Mouse (Mus musculus) C2C12 (cell line): ENCODE data around the gene Map3k21. TPM values are rescaled to one million over a fixed set of nuclear protein-coding genes. Genes with fewer than 3 reads are reported as not detected.

ENCODE experiments used
- H3K27me3 ChIP-seq: one replicate; pipeline ENCODE4 v1.6.1; 2011; ENCODE audit not compliant: control insufficient read depth, insufficient read depth, insufficient read length
- H3K36me3 ChIP-seq: one replicate; pipeline ENCODE4 v1.6.1; 2011; ENCODE audit not compliant: control insufficient read depth, insufficient read depth
- H3K4me3 ChIP-seq: one replicate; pipeline ENCODE4 v1.5.1; 2011; ENCODE audit warnings: mild to moderate bottlenecking, control low read depth; ENCODE audit not compliant: poor library complexity, insufficient read depth, severe bottlenecking
- H3K79me2 ChIP-seq: one replicate; pipeline ENCODE4 v1.6.1; 2011; ENCODE audit not compliant: control insufficient read depth, insufficient read depth
- H3K79me3 ChIP-seq: one replicate; pipeline ENCODE4 v1.6.1; 2011; ENCODE audit warnings: low read depth, control low read depth
- H3ac ChIP-seq: one replicate; pipeline ENCODE3; 2011; ENCODE audit warnings: low read depth; ENCODE audit not compliant: control insufficient read depth, insufficient read length
- CEBPB ChIP-seq: IDR thresholded peaks from one replicate; pipeline ENCODE4 v1.6.1; 2011; ENCODE audit warnings: low read depth, mild to moderate bottlenecking, control low read depth, moderate library complexity
- CTCF ChIP-seq: IDR thresholded peaks from one replicate; pipeline ENCODE4 v1.5.1; 2011; ENCODE audit not compliant: control insufficient read depth, insufficient read depth, insufficient read length
- FOSL1 ChIP-seq: IDR thresholded peaks from one replicate; pipeline ENCODE4 v1.8.0; 2011; ENCODE audit warnings: mild to moderate bottlenecking, low read length; ENCODE audit not compliant: poor library complexity, insufficient read depth, severe bottlenecking
- MAX ChIP-seq: IDR thresholded peaks from one replicate; pipeline ENCODE4 v1.6.1; 2011; ENCODE audit warnings: mild to moderate bottlenecking, control low read depth
- MYOD1 ChIP-seq: IDR thresholded peaks from one replicate; pipeline ENCODE4 v1.6.1; 2011; ENCODE audit warnings: low read depth; ENCODE audit not compliant: control insufficient read depth, insufficient read length
- MYOG ChIP-seq: IDR thresholded peaks from one replicate; pipeline ENCODE4 v1.6.1; 2011; ENCODE audit not compliant: control insufficient read depth, insufficient read length; ENCODE audit errors: extremely low read depth
- USF1 ChIP-seq: IDR thresholded peaks from one replicate; pipeline ENCODE4 v1.6.1; 2011; ENCODE audit warnings: low read depth, mild to moderate bottlenecking, control low read depth, moderate library complexity
- long read RNA-seq, 2 experiments: library from polyadenylated mRNA; unstranded; transcript quantifications; one replicate each; pipeline ENCODE4 v2.0.0; 2019 to 2020
- polyA plus RNA-seq: library from polyadenylated mRNA; unstranded; fragments of >200 nt; fragmentation: generic; extraction: Trizol; gene quantifications from one replicate; pipeline ENCODE4 v1.2.1, GENCODE M21; 2012; ENCODE audit warnings: missing spikeins

The Map3k21 gene
- not detected for polyA plus RNA-seq
- long read RNA-seq, experiment 1, result 0 reads
- long read RNA-seq, experiment 2, result 0 reads

GRCm38 (mm10) chr8:125910365-125911228, at the start of gene Map3k21:
TSS of gene Map3k21 (plus strand) at chr8:125910450.
- Histone ChIP-seq H3ac (no peak within 1 kb of the TSS), H3K4me3 (no peak within 1 kb of the TSS), H3K27me3 (peaks cover 15% of the 10 kb centered on the region), H3K36me3 (no peaks in the 10 kb centered on the region), H3K79me2 (no peaks in the 10 kb centered on the region), H3K79me3 (no peaks in the 10 kb centered on the region)
- TF ChIP-seq MYOG, result no peak
- TF ChIP-seq CTCF, result no peak
- TF ChIP-seq USF1, result no peak
- TF ChIP-seq MAX, result no peak
- no peak for TF ChIP-seq MYOD1

GRCm38 (mm10) chr8:125866125-125866524, 44.1 kb upstream of the Map3k21 start:
- TF ChIP-seq CTCF, result no peak
- no peak for TF ChIP-seq USF1
- no peak for TF ChIP-seq MAX
- TF ChIP-seq FOSL1, result no peak
- TF ChIP-seq MYOG, result no peak
- no peak for TF ChIP-seq MYOD1
- TF ChIP-seq CEBPB, result no peak
- H3ac ChIP-seq, result no peak overlapping the region
- no peaks in the 10 kb centered on the region for H3K79me3 ChIP-seq
- no peak overlapping the region for H3K4me3 ChIP-seq
- H3K79me2 ChIP-seq, result no peaks in the 10 kb centered on the region
- peaks cover 41% of the 10 kb centered on the region for H3K27me3 ChIP-seq
- H3K36me3 ChIP-seq, result no peaks in the 10 kb centered on the region

DNA sequence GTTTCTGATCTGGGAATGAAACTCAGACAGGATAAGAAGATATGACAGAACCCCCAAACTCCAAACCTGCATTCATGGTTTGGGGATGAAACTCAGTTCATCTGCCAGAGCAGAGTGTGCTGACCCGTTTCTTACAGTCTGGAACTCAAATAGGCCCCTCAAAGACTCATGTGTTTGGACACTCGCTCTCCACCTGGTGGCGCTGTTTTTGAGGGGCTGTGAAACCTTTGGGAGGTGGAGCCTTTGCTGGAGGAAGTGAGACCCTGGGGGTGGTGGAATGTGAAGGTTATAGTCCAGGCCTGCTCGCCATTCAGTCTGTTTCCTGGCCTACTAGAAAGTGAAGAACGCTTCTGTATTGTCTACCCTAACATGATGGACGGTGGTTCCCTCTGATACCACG, 41.7 kb upstream of the Map3k21 start:
- Histone ChIP-seq H3K27me3 (peaks cover 38% of the 10 kb centered on the region), H3K79me2 (no peaks in the 10 kb centered on the region), H3K4me3 (no peak overlapping the region), H3K79me3 (no peaks in the 10 kb centered on the region), H3ac (no peak overlapping the region), H3K36me3 (no peaks in the 10 kb centered on the region)
- TF ChIP-seq MYOD1 (no peak), CEBPB (no peak), MYOG (no peak), CTCF (no peak), MAX (no peak), FOSL1 (no peak), USF1 (no peak)

DNA sequence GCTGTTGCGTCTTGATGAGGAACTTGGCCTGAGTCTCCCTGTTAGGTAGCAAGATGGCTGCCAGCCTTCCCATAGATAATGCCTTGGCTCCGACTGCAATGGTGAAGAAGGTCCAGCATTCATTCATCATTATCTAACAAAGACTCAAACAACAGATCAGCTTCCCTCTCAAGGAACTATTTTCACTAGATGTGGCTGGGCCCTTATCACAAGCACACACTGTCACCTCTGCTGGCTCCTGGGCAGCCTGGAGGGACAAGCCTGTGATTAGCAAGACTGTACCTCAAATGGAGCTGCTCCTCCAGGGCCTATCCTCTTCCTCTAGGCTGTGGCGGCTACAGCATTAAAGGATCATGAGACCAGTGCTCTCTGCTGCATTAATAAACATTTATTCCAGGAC, 40.5 kb upstream of the Map3k21 start:
- TF ChIP-seq CEBPB, result no peak
- no peak for TF ChIP-seq MAX
- no peak for TF ChIP-seq USF1
- no peak for TF ChIP-seq CTCF
- Histone ChIP-seq H3K79me3 (no peaks in the 10 kb centered on the region), H3ac (no peak overlapping the region), H3K79me2 (no peaks in the 10 kb centered on the region), H3K27me3 (peaks cover 40% of the 10 kb centered on the region), H3K36me3 (no peaks in the 10 kb centered on the region), H3K4me3 (no peak overlapping the region)

GRCm38 (mm10) chr8:125870179-125870702, 40.0 kb upstream of the Map3k21 start:
- Histone ChIP-seq H3K79me3 (no peaks in the 10 kb centered on the region), H3K36me3 (no peaks in the 10 kb centered on the region), H3ac (no peak overlapping the region), H3K27me3 (peaks cover 37% of the 10 kb centered on the region), H3K79me2 (no peaks in the 10 kb centered on the region), H3K4me3 (no peak overlapping the region)
- TF ChIP-seq USF1 (no peak), CEBPB (no peak), MAX (no peak), MYOG (no peak), CTCF (no peak), FOSL1 (no peak), MYOD1 (no peak)
